Mouse (Mus musculus) erythroid progenitor cell, adult 5-6 weeks (primary cell): ENCODE data around the gene D430041D05Rik. TPM values are rescaled to one million over a fixed set of nuclear protein-coding genes. Genes with fewer than 3 reads are reported as not detected.
"Not testable (repeated sequence)": the region's sequence is repeated elsewhere in the genome, so short reads cannot be mapped to it uniquely, and the experiment has no call there.

Experiments used
- ATAC-seq: replicated peaks from 2 replicates; pipeline ENCODE4 v1.8.0; 2016; ENCODE audit warnings: moderate number of reproducible peaks, mild to moderate bottlenecking, moderate TSS enrichment, inconsistent platforms; ENCODE audit not compliant: poor library complexity, low FRiP score, severe bottlenecking
- total RNA-seq, 2 experiments: library from RNA; stranded (forward) in 1 of 2; stranded (reverse) in 1 of 2; fragments of 150-400 nt in 1 of 2; fragments of 186-747, 209-891 nt in 1 of 2; gene quantifications; 2 replicates each; pipeline versions ENCODE4 v1.2.3 to v1.2.4; 2015 to 2017; ENCODE audit warnings: low replicate concordance in 2 of 2

Gene D430041D05Rik
- total RNA-seq, 2 experiments from 2014 or later, result not detected

GRCm38 (mm10) chr2:104099231-104099585, 311.6 kb downstream of the D430041D05Rik start:
- no peak for ATAC-seq

GRCm38 (mm10) chr2:104098529-104099230, 312.1 kb downstream of the D430041D05Rik start:
- ATAC-seq, result peak; percentile 80

- ATAC-seq, result not testable (repeated sequence)
These were observed 313.4 kb downstream of the D430041D05Rik start for GRCm38 (mm10) chr2:104097396-104097795.

- not testable (repeated sequence) for ATAC-seq
These were observed 314.0 kb downstream of the D430041D05Rik start for GRCm38 (mm10) chr2:104096796-104097195.

- ATAC-seq, result no peak
These were observed 314.6 kb downstream of the D430041D05Rik start for GRCm38 (mm10) chr2:104096256-104096655.

GRCm38 (mm10) chr2:104095741-104096213, 315.0 kb downstream of the D430041D05Rik start, which contains the start of gene Cd59a:
Gene Cd59a (plus strand): TSS chr2:104095801.
- ATAC-seq, result peak; percentile 85

GRCm38 (mm10) chr2:104093305-104093704, 317.5 kb downstream of the D430041D05Rik start:
- ATAC-seq, result no peak

Other genes starting within 250 kb of the D430041D05Rik start
- 18.0 and 25.9 TPM in 2 replicates for gene Hipk3, start 83.4 kb upstream of the D430041D05Rik start, total RNA-seq (2015; ENCODE audit: low replicate concordance)
- 13.8 and 18.4 TPM in 2 replicates for gene Hipk3, start 83.4 kb upstream of the D430041D05Rik start, total RNA-seq (2017; ENCODE audit: low replicate concordance)
- 27.8 and 31.0 TPM in 2 replicates for gene Cstf3, start 179.5 kb upstream of the D430041D05Rik start, total RNA-seq (2015; ENCODE audit: low replicate concordance)
- gene Cstf3, start 179.5 kb upstream of the D430041D05Rik start, total RNA-seq (2017; ENCODE audit: low replicate concordance), result 24.4 and 36.8 TPM in 2 replicates